Mouse (Mus musculus) olfactory bulb, adult 2 months (tissue): ENCODE measurements at regions not wholly inside any gene's neighbourhood (a gene's known extent, or its start where the extent isn't known, plus 50 kb on each side); places are given as distances from the start of the nearest gene placed in this dataset.

Experiments used
- CTCF ChIP-seq: fragments of 200-500 bp; IDR thresholded peaks from 2 replicates; pipeline ENCODE4 v1.5.1; 2012; ENCODE audit warnings: low read depth, mild to moderate bottlenecking, low read length, moderate library complexity; ENCODE audit not compliant: insufficient read depth
- POLR2A ChIP-seq: fragments of 200-500 bp; IDR thresholded peaks from 2 replicates; pipeline ENCODE4 v1.6.1; 2012; ENCODE audit warnings: mild to moderate bottlenecking, low read depth, low read length, moderate library complexity; ENCODE audit not compliant: insufficient read depth

GRCm38 (mm10) chr3:34825036-34825435 lies 174.8 kb downstream of the Sox2 start:
- TF ChIP-seq CTCF = no peak
- no peak for TF ChIP-seq POLR2A
